Mouse (Mus musculus) monocyte, adult 2 months (primary cell): ENCODE results near the gene Prf1.

ENCODE experiments used
- DNase-seq, 2 experiments: peaks; one replicate each; pipeline ENCODE4 v3.0.0; 2022; ENCODE audit warnings: low spot score in 2 of 2, low read depth in 1 of 2

Prf1 gene

DNA sequence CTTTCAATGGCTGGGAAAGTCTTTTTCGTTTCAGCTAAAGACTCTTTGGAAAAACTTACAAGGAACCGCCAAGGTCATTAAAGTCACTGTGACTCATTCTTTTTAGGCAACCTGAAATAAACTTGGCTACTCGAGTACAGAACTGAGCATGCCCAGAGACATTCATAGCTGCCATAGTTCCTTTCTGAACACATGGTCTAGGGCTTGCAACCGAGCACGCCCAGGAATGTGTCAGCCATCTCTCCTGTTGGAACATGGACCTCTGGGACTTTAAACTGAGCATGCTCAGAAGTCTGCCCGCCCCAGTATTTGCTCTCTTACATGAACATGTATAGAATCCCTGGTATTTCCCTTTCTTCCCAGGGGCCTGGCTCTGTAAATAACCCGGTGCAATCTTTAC, 11.4 kb upstream of the Prf1 start:
- no peak for DNase-seq

DNA sequence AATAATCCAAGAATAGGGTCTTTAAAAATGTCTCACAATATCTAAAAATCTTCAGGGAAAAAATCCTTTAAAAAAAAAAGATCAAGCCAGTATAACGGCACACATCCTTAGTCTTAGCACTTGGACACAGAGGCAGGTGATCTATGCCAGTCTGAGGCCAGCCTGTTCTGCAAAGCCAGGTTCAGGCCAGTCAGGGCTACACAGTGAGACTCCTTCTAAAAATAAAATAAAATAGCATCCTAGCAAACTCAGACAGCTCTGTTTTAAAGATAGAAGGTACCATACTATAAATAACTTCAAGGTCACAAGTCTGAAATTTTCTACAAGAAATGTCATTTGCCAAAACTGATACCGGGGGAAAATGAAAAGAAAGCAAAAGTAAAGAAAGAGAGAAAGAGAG, 7.6 kb upstream of the Prf1 start:
- no peak for DNase-seq

DNA sequence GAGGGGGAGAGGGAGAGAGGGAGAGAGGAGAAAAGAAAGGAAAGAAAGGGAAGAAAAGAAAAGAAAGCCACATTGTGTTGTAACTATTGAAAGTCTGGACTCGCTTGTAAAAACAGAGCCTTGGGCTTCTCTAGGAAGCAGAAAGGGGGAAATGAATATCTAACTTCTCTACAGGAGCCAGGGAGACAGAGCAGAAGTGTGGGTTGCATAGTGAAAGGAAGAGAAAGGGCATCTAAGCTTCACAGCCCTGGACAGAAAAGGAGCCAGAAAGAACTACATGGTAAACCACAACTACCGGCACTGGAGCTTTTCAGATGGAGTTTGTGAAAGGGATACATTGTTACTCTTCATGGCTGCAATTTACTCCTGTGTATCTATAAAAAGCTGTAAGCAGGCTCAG, 7.2 kb upstream of the Prf1 start:
- no peak for DNase-seq

DNA sequence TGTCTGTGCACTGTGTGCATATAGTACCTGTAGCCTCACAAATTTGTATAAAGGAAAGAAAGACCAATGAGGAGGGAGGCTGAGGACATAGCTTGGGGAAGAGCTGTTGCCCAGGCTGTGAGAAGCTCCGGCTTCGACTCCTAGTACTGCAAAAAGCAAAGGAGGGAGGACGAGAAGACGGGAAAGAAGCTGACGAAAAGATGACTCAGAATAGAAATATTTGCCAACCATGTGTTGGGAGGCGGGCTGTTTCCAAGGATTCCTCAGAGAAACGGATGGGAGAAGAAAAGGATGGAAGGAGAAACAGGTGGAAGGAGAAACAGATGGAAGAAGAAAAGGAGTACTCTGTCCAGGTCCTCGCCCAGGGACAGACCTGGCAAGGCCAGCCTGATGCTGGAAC, 3.4 kb upstream of the Prf1 start:
- no peak for DNase-seq

DNA sequence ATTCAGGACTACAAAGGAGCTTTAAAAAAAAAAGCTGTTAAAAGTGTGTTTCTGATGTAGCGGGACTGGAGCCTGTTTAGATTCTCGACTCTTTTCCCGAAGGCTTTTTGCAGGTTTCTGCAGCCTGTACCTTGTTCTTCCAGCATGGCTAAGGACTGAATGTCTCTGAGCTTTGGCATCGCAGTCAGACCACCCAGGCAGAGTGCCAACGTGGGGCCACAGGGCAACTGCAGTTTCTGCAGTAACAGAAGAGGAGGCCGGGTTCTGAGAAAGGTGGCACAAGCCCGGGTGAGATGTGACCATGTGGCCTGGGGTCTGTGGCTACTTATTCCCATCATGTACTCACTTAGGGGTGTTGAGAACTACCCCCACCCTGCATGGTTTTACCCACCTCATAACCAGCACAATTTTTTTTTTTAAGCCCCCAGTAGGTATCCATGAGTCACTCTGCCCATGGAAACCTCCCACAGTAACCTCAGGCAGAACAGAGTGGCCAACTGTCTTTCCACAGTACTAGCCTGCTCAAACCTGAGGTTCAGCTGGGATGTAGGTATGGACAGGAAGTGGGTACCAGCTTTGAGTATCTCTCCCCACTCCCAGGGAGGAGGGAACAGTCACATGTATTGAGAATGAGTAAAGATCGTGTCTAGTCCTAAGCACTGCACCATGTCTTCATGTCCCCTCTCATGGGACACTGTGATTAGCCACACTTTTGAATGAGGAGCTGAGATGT, 754 bp upstream of the Prf1 start:
- no peak for DNase-seq

DNA sequence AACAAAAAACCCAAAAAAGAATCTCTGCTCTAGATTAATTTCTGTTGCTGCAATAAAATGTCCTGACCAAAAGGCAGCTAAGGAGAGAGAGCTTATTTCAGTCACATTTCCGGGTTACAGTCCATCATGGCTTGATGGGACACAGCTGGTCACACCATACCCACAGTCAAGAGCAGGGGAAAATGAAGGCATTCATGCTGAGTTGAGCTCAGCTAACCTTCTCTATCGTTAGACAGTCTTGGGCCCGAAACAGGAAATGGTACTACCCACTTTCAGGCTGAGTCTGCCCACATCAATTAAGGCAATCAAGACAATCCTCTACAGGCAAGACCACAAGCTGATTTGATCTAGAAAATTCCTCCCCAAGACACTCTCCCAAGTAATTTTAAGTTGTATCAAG, 3.4 kb downstream of the Prf1 start:
- no peak for DNase-seq

DNA sequence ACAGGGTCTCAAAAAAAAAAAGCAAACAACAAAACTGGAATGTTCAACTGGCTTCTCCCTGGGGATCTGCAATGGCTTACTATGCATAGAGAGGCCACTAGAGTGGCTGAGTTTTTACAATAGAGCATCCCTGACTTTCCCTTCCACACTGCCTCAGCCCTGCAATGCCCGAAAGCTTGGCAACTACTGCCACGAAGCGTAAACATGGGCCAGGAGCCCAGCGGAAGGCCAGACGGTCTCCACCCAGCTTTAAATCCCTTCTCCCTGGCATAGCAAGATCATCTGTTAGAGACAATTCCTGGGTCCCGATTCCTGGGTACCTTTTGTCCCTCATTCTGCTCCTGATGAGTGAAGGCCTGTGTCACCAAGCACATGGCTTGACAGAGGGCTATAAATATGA, 6.4 kb downstream of the Prf1 start:
- DNase-seq = no peak

DNA sequence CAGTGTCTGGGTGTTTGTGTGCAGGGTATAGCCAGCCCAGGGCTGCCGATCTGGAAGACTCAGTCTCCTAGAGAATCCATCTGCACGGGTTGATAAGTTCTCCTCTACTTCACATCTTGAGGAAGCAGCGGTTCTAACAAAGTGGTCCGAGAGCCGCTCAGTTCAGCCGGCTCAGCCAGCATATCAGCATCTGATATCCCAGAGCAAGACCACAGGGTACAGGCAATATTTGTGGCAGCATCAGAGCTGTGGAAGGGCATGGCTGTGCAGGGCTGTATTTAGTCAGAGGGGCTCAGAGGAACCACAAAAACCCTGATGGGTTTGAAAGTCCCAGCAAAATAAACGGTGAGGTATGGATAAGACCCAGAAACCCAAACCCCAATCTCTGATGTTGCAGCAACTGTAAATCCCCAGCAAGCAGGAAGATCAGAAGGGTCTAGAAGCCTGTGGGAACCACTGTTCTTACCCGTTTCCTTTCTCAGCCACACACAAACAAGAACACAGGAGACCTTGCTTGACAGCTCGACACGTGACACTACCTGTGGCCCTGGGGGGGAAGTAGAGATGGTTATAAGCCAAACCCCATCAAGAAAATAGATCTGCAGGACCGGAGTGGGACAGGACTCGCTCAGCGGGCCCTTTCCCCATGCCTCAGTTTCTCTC, 8.4 kb downstream of the Prf1 start:
- no peak for DNase-seq

DNA sequence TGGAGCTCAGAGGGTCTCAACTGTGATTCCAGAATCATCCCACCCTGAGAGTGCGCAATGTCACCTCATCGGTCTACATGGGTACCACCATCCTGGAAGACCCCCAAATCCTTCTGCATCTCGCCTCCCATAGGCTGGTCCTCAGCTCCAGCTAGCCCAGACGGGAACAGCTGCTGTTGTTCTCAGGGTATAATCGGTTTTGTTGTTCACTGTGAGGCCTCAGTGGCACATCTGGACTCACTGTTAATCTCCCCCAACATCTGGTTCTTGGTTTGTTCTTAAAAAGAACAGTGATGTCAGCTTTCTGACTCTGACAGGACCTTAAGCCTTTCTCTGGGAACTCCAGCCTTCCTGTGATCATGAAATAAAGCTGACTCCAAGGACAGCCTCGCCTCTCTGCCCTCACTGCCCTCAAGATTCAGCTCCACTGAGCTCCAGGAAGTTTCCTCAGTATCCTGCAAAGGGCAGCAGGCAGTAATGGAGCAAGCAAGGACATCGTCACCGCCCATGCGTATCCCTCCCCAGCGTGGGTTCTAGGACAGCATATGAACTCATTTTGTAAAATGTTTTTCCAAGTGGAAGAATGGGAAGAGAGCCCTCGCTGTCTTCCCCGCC, 11.2 kb downstream of the Prf1 start:
- no peak for DNase-seq

DNA sequence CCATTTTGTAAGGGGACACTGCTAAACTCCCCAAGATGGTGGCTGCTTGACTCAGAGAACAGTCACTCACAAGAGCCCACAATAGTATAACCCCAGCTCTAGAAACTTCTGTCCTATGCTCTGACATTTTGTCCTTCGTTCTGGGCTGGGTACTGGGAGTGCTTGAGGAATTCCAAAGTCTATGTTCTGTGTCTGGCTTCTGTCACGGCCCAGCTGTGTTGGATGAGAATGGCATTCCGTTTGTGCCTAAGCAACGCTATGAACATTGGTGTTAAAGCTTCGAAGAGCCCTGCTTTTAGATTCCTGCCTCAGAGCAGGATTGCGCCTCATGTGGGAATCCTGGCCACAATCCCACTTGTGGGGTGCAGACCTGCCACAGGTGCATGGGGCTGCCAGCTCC, 14.5 kb downstream of the Prf1 start:
- DNase-seq = no peak

DNA sequence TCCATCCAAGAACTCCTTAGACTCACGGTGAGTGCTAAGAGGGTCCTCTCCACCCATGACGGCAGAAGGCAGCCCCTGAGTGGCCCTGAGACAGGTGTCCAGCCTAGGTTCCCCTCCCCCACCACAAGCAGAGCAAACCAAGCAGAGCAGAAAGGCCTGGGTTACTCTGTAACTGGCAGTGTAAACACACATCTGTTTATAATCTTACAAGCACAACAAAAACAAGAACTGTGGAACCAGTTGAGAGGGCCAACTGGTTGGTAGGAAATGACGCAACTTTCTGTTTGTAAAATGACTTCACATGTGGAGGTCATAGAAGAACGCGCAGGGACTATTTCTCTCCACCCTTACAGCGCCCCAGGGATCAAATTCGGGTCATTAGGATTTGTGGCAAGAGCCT, 15.1 kb downstream of the Prf1 start:
- no peak for DNase-seq

DNA sequence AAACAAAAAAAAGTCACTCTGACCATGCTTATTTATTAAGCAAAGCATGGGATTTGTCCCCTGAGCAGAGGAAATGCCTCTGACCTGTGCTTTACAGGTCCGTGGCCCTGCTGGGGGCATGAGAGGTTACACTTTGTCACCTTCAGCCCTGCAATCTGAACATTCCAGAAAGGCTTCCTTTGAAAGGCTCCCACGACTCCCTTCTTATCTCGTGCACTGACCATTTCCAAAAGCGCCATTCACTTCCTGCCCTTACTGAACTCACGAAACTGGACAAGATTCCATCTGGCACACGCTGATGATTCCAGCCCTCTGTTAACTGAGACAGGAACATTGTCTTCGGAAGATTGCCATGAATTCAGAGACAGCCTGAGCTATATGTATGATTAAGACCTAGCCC, 16.1 kb downstream of the Prf1 start:
- DNase-seq = no peak

DNA sequence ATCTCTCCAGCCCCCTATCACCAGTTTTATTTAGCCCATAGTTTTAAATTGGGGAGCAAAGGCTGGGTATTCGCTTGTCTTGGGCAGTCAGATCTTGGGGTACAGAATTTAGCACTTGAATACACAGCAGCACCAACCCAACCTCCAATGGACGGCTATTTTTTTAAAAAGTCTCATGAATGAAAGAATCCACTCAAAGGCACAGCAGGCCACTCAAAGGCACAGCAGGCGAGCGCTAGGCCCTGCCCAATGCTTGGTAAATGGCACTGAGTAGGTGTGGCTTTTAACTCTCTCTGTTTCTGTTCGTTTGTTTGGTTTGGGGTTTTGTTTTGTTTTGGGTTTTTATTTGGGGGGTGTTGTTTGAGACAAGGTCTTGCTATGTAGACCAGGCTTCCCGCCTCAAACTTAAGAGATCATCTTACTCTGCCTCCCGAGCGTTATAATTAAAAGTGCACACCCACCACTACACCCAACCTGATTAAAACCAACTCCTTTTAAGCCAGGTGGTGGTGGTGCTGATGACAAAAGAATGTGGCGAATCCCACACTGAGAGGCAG, 17.8 kb downstream of the Prf1 start:
- no peak for DNase-seq

DNA sequence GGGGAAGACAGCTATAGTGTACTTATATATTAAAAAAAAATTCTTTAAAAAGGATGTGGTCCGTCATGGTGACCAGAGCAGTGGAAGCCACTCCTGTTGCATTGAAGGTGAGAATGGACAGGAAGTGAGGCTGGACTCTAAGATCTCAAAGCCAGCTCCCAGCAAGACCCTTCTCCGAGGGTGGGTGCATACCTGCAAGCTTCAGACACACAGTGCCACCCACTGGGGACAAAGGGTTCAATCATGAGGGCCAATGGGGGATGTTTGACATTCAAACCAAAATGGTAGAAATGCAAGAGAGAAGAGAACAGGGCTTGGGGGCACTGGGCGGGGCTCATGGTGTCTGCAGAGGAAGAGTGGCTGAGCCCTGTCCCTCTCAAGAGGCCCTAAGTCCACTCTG, 20.9 kb downstream of the Prf1 start:
- no peak for DNase-seq

DNA sequence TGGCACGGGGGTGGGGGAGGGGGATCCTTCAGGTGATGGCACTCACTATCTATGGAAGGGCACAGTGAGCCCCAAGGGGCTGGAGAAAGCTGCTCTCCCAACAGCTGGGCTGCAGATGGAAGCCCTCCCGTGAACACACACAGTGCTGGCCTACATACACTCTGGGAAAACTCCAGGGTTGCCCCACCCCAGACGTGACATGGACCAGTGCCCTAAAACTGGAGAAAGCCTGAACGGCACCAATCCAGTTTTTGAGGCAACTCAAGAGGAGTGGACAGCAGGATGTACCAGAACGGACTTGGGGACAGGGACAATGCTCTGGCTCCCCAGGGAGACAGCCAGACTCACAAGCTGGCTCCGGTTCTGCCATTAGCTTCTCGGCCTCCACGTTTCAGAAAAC, 27.1 kb downstream of the Prf1 start:
- no peak for DNase-seq

DNA sequence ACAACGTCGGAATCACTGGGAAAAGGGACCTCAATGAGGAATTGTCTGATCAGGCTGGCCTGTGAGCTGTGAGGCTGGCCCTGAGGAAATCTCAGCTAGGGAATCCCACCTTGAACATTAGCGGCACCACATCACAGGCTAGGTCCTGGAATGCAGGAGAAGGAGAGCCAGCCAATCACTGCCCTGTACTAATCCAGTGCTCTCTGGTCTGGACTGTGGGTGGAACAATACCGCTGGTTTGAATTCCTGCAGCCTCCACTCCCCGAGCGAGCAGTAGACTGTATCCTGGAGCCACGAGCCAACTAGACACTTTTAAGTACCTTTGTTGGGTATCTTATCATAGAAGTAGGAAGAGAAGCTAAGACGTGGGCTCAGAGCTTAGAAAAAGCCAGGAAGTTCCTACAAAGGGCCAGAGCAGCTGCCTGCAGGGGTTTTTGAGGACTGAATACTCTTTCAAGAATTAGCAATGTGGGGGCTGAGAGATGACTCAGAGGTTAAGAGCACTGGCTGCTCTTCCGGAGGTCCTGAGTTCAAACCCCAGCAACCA, 28.2 kb downstream of the Prf1 start:
- no peak for DNase-seq

DNA sequence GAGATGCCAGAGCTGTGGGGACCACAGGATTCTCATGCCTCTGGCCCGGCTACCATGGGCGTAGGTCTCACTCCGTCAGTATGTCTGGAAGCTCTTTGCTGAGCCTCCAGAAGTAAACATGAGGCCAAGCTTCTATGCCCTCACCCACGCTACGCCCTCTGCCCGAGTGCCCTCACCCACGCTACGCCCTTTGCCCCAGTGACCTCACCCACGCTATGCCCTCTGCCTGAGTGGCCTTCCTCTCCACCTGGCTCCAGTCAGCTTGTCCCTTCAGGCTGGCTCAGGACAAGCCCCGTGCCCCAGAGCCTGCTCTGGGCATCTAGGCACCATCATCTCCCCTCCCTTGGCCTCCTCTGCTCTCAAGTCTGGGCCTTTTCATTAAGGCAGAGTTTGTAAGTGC, 29.9 kb downstream of the Prf1 start:
- no peak for DNase-seq

DNA sequence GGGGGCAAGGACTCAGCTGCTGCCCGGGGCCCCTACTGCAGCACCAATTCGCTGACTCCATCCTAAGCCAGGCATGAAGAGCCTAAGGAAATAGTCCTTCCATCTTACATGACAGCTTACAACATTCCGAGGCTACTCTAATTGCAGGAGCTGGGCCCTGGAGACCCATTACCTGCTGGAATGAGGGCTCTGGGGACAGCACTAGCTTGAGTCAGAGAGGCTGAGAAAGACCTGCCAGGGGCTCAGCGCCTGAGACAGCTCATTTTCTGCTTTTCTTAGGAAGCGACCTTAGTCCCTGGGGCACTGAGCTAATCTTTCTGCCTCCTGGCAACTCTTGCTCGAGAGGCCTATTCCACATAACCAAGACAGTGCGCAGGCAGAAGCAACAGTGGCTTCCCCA, 31.3 kb downstream of the Prf1 start:
- no peak for DNase-seq

DNA sequence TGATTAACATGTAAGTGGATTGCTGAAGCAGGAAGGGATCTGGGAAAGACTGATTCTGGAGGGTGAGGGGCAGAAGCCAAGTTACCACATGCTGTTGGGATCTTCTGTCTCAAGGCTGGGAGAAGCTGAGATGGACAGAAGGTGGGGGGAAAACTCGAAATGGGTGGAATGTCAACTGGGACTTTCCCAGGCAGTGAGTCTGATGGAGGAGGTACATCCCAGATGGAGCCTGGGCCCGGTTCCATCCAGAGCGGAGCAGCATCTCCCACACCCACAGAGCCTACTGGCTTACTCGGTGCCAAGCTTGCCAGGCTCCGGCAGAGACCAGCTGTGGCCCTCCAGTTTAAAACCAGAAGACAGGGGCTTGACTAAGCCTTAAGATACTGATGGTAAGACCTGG, 33.4 kb downstream of the Prf1 start:
- no peak for DNase-seq

DNA sequence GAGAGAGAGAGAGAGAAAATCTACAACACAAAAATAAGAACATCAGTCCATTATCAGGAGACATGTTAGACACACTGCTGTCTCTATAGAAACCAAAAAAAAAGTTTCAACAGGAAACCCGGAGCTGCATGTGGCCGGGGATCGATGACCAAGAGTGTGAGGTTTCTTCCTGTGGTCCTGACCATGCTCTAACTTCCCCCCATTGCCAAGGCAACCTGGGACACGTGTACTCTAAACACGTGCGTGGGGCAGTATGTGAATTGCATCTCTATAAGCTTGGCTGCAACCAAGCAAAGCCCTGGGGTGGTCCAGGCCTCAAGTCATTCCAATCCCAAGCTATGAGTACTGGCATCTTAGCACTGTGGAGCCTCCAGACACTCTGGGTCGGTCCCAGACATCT, 36.9 kb downstream of the Prf1 start:
- DNase-seq = no peak

DNA sequence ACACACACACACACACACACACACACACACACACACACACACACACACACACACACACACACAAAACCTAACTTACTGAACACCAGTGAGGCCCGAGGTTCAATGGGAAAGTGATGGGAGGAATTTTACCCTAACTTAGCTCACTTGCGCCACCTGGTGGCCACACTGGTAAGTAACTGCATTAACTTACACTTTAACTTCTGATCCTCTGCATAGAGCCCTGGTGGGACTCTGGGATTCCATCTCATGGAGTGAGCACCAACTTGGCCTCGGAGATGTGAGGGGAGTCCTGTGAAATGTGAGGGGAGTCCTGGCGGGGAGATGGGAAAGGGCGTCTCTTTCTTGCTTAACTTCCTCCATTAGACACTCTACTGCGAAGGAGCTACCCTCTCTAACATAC, 38.5 kb downstream of the Prf1 start:
- DNase-seq = peak; percentile 14 to 49

DNA sequence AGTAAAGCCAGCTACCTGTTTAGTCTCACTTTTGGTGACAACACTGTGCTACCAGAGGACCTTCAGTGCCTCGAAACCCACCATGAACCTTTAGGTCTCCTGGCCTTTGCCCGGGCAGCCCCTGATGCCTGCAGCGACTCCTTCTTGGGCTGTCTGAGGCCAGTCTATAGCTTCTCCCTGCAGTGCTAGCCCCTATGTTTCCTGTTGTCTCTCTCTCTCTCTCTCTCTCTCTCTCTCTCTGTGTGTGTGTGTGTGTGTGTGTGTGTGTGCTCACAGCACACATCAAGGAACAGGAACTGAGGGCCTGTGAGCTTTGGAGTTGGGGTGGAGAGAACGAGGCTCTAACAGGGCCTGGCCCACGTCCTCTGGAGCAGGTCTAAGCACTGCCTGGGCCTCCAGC, 39.0 kb downstream of the Prf1 start:
- no peak for DNase-seq
